Mouse (Mus musculus) CD4-positive, CD25-positive, alpha-beta regulatory T cell (primary cell): Measurements from ENCODE around the gene Slc39a10. TPM values are rescaled to one million over a fixed set of nuclear protein-coding genes. Genes with fewer than 3 reads are reported as not detected.

Source experiments
- polyA plus RNA-seq: library from polyadenylated mRNA; unstranded; fragments of 100-300 nt; shearing (Covaris generic); gene quantifications from one replicate; pipeline ENCODE4 v1.2.1, GENCODE M21; 2017

Slc39a10 gene
- polyA plus RNA-seq: 19.9 TPM

DNA sequence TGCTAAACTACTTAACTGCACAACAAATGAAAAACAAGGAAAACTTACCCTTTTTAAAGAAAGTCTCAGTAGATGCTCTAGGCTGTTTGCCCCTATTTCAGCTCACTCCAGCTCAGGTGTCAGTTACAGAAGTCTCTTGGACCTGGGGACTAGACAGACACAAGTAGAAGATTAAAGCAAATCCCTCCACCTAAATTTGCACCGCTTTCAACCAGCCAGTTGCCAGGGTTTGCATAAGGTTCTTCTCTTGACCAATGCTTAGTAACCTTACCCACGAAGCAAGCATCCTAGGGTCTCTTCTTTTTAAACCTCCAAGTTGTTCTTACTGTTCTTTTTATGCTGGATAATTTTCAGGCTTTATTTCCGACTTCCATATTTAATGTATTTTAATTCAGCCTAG lies at the start of gene Slc39a10:
Gene Slc39a10 (minus strand): TSS at position 101 of the 400 bp plus-strand sequence.

